In the genomic region with DNA sequence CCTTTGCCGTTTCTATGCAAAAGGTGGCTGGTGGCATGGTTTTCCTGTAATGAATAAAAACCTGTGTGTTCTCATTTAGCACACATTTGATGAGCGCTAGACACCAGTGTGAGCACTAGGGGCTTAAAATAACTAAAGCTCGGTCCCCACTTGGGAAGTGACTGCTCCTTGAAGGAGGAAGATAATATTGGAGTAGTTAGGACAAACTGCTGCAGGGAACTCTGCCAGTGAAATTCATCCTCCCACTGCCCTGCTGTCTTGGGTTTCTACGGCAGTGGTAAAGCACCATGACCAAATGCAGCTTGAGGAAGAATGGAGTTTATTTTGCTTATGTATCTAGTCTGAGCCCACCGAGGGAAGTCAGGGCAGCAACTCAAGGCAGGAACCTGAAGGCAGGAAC, we compare ENCODE assay signal across 23 mouse cellular contexts.
DNase-seq lines count a peak whose midpoint lies in the region; TF ChIP-seq lines count a peak whose summit lies in the region.
"Had no signal": no experiment of that assay in that cellular context is flagged by ENCODE, and none has a peak within 500 bp of the region (broad histone marks: within the 10 kb centered on the region; RNA-seq: fewer than 3 reads in every experiment).

No protein-coding gene starts in this region.

- no peak for TF ChIP-seq POLR2A in kidney, adult 2 months (IDR thresholded peaks at IDR 0.05; ENCODE audit: low read depth, low read length)

- no peaks in the 10 kb centered on the region for H3K36me3 ChIP-seq in kidney, adult 2 months (ENCODE audit: control insufficient read depth, insufficient read depth, low read length)
- H3K36me3 ChIP-seq: midbrain, embryonic 13.5 days; neural tube, embryonic 15.5 days had no signal

- WGBS in kidney, adult 2 months, result 72% methylated on average over 5 of the region's 5 CpGs

- H3K27ac ChIP-seq in layer of hippocampus, adult 2 months, result no peak overlapping the region
- H3K27ac ChIP-seq in kidney, adult 2 months (ENCODE audit: insufficient read depth, low read depth, low read length), result no peak overlapping the region
- H3K27ac ChIP-seq: embryonic facial prominence, embryonic 13.5 days; heart, adult 2 months; hindbrain, postnatal 0 days; kidney, postnatal 0 days; midbrain, embryonic 13.5 days; neural tube, embryonic 15.5 days had no signal

- H3K4me1 ChIP-seq in kidney, adult 2 months (ENCODE audit: control insufficient read depth, insufficient read depth, low read length), result no peaks in the 10 kb centered on the region
- H3K4me1 ChIP-seq: midbrain, embryonic 13.5 days; neural tube, embryonic 15.5 days had no signal

- no peak overlapping the region for H3K4me3 ChIP-seq in layer of hippocampus, adult 2 months
- H3K4me3 ChIP-seq in kidney, adult 2 months (ENCODE audit: insufficient read depth, low read depth, low read length), result no peak overlapping the region
- H3K4me3 ChIP-seq: embryonic facial prominence, embryonic 13.5 days; heart, adult 2 months; midbrain, embryonic 13.5 days; myocyte; neural tube, embryonic 15.5 days had no signal

- no peak for TF ChIP-seq CTCF in layer of hippocampus, adult 2 months (conservative IDR thresholded peaks at IDR 0.05)
- no peak for TF ChIP-seq CTCF in kidney, adult 2 months (conservative IDR thresholded peaks at IDR 0.05; ENCODE audit: insufficient read depth, insufficient read length, low read depth, low read length)

- DNase-seq in layer of hippocampus, adult 11-12 months (ENCODE audit: low spot score), result peak; percentile 28
- DNase-seq in layer of hippocampus, postnatal 10 days (ENCODE audit: low spot score in 2 of 2), result no peak
- peak; percentile 25 to 52 for DNase-seq in layer of hippocampus, adult 2 months (ENCODE audit: low spot score in 2 of 2)
- DNase-seq in left cerebral cortex, adult 9 months (ENCODE audit: low spot score in 2 of 2), result peak; percentile 42 to 79
- DNase-seq in right cerebral cortex, postnatal 25 days, result peak; percentile 53
- no peak for DNase-seq in urinary bladder, postnatal 36 days (ENCODE audit: low spot score in 2 of 2)
- no peak for DNase-seq in cerebellum, adult 11-12 months
- no peak for DNase-seq in kidney, adult 2 months
- DNase-seq: adrenal gland, adult 2 months; cerebellum, postnatal 10 days; gastrocnemius, postnatal 14 days; heart, adult 2 months; heart, postnatal 36 days; kidney, adult 11 months; liver; thymus, adult 18-20 months; thymus, postnatal 4 days had no signal

- H3K27me3 ChIP-seq in kidney, adult 2 months (replicated peaks; ENCODE audit: control insufficient read depth, insufficient read depth, low read length), result no peaks in the 10 kb centered on the region
- H3K27me3 ChIP-seq: embryonic facial prominence, embryonic 13.5 days; midbrain, embryonic 13.5 days; neural tube, embryonic 15.5 days had no signal

Comparison
In these comparisons a context has a peak if more than half of its experiments do, and no peak if none do; other contexts are left out.
1. DNase-seq: peak in layer of hippocampus, adult 11-12 months (single experiment), layer of hippocampus, adult 2 months (2 of 2), left cerebral cortex, adult 9 months (2 of 2) and right cerebral cortex, postnatal 25 days (single experiment); none in layer of hippocampus, postnatal 10 days (0 of 2), urinary bladder, postnatal 36 days (0 of 2), cerebellum, adult 11-12 months (single experiment) and kidney, adult 2 months (single experiment).